Mouse (Mus musculus) heart, adult 8-10 months (tissue): ENCODE data around the gene 2700081O15Rik. TPM values are rescaled to one million over a fixed set of nuclear protein-coding genes. Genes with fewer than 3 reads are reported as not detected.
A peak's percentile ranks its signal among the peaks of the same experiment; 100 is the strongest.

ENCODE experiments used
- DNase-seq: peaks from one replicate; pipeline ENCODE4 v3.0.0; 2022; ENCODE audit warnings: low spot score
- total RNA-seq, 4 experiments: library from RNA; stranded (reverse); gene quantifications; 2 replicates each; pipeline ENCODE4 v1.2.4; 2022

2700081O15Rik gene
- total RNA-seq, 4 experiments from 2014 or later = 11.5 to 12.0 (median 11.8) TPM

GRCm38 (mm10) chr19:7420841-7421601 lies 3.6 kb downstream of the 2700081O15Rik start:
- DNase-seq = no peak

DNA sequence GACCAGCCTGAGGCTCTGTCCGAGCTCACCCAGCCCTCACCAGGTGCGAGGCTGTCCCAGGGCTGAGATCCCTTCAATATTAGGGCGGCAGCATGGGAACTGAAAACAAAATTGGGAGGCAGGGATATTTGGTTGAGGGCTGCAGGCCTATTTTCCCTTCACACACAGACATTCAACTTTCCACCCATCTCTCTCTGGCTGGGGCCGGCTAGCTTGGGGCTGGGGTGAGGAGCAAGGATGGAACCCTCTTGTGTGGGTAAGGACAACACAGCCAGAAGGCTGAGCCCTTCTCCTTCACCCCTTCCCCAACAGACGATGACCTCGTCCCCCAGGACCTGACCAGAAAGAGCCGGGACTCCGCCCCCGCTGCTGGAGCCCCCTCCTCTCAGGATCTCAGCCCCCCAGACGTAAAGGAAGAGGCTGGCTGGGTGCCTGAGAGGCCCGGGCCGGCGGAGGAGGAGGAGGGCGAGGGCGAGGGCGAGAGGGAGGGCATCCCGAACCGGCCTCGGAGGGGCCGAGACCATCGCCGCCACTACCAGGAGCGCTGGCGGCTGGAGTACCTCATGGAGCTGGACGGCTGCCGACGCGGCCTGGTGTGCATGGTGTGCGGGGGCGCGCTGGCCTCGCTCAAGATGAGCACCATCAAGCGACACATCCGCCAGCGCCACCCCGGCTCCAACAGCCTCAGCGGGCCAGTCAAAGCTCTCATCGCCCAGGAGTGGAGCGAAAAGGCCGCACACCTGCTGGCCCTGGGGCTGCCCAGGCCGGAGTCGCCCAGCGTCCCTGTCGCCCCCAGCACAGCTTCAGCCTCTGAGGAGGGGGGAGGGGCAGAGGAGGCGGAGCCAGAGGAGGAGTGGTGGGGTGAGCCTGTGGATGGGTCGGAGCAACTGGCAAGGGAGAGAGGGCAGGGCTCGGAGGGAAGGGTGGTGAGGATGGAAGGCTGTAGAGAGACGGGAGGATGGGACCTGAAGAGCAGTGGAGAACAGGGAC lies 4.5 kb downstream of the 2700081O15Rik start:
- no peak for DNase-seq

- DNase-seq = no peak
These were observed 5.2 kb downstream of the 2700081O15Rik start for GRCm38 (mm10) chr19:7422656-7423027.

GRCm38 (mm10) chr19:7423028-7423655 lies 5.7 kb downstream of the 2700081O15Rik start:
- peak; percentile 89 for DNase-seq

- no peak for DNase-seq
These were observed 6.2 kb downstream of the 2700081O15Rik start for GRCm38 (mm10) chr19:7423656-7424030.

DNA sequence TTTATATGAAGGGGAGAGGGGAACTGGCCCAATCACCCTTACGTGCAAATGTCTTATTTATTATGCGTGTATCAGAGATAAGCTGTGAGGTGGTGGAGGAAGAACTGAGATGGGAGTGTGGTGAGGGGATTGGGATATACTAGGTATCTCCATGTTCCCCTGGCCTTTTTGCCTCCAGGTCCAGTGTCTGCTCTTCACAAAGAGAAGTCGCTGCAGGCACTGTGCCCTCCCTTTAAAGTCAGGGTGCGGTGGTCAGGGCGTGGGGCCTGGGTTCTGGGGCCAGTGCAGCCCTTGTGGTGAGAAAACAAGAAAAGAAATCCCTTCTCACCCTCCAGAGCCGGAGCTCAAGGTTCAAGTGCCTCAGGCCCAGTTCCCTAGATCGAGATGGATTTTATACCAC lies 6.7 kb downstream of the 2700081O15Rik start:
- no peak for DNase-seq

GRCm38 (mm10) chr19:7424590-7425397 lies 7.4 kb downstream of the 2700081O15Rik start:
- DNase-seq = no peak

GRCm38 (mm10) chr19:7425398-7425775 lies 8.0 kb downstream of the 2700081O15Rik start:
- no peak for DNase-seq

DNA sequence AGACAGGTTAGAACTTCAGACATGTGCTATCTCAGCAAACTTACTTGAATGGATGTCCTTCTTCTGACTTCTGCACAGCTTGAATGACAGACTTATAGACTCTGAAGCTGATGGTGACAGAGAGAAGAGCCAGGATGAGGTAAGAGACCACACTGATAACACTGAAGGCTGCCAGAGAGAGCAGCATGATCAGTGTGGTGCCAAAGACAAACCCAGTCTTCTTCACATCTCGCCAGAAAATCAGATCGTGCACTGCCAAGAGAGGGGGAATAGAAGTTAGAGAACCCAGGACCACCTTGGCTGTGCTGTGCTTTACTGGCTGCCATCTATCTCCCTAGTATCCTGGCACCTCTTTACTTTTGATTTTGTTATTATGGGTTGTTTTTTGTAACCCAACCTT lies 17.5 kb downstream of the 2700081O15Rik start:
- no peak for DNase-seq

DNA sequence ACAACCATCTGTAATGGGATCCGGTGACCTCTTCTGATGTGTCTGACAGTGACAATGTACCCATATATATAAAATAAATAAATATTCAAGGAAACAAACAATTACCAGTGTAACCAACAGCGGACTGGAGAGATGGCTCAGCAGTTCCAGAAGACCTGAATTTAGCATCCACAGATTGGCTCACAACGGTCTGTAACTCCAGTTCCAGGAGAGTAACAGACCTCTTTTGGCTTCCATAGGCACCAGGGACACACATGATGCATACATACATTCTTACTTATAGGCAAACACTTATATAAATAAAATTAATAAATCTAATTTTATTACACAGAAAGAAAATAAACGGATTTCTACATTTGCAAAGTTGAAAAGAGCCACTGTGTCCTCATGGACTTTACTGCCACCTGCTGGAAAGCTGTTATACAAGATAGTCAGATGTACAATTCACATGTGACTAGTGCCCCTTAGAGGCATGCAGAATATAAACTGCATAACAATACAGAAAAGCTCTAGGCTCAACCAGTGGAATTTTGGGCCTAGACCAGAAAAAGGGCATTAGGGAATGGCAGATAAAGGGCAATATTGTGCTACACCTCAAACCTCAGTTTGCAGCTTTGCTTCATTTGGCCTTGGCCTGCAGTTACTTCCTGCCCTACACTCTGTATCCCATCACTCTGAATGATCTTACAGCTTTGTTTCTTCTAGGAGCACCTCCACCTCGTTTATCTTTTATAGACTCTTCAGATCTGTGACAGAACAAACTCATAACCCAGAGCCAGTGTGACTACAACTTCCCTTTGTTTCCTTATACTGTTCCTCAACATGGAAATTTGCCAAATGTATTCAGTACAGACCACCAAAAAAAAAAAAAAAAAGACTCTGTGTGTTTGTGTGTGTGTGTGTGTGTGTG lies 18.9 kb downstream of the 2700081O15Rik start:
- peak; percentile 78 for DNase-seq

GRCm38 (mm10) chr19:7438295-7438694 lies 20.9 kb downstream of the 2700081O15Rik start:
- DNase-seq = no peak

DNA sequence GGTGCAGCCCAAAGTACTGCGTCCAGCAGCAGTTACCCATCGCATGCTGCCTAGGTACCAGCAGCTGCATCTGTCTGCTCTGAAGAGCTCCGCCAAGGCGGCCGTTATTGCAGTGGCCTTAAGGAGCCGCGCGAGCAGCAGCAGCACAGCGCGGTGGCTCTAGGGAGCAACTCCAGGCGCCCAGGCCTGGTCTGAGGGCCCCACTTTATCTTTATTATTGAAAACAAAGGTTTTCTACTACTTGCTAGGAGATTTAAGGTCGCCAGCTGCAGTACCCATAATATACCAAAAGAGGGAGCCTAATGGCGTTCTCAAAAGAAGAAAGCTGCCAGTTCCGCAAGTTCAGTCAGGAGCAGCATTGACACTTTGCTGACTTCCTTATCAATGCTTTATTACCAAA lies 24.1 kb downstream of the 2700081O15Rik start:
- DNase-seq = peak; percentile 62

- DNase-seq = no peak
These were observed 27.7 kb downstream of the 2700081O15Rik start for GRCm38 (mm10) chr19:7445105-7445504.

DNA sequence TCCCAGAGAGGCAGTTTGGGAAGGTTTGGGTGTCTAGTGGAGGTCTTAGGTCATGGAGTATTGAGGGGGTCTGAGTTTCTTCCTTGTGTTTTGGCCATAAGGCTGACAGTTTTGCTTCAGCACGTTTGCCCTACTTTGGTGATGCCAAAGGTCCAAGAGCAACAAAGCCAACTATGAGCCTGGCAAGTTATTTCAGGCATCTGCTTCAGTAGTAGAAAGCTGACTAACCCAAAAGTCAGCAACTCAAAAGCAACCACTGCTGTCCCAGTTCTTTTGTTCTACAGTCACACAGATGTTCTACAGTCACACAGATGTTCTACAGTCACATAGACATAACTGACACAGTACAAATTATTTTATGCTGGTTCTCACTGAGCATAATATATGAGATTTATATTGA lies 28.2 kb downstream of the 2700081O15Rik start:
- no peak for DNase-seq

DNA sequence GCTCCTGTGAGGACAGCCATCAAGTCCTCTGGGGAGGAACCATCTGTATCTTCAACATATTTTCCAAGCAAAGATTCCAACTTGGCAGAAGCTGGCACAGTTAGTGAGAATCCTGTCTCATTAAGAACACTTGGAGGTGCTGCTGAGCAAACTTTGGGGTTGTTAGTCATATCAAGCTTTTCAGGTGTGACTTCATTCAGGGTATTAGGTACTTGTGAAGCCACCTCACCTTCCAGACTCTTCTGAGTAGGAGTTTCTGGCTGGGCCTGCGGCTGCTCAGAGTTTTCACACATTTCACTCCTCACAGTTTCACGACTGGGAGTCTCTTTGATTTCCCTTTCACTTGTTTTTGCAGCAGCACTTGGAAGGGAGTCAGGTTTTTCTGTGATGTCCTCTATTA lies 39.4 kb downstream of the 2700081O15Rik start:
- no peak for DNase-seq

DNA sequence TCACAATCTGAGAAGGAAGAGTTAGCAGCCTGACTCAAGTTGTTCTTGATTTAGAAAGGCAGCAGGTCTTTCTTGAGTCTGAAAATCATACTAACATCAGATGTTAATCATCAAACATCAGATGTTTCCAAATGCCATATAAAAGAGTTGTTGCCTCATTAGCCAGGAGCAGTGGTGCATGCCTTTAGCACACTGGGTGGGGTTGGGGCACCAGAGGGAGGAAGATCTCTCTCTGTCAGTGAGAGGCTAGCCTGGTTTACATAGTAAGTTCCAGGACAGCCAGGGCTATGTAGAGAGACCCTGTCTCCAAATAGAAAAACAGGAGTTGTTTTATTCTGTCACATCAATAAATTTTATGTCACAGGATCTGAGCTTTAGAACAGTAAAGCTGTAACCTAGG lies 41.5 kb downstream of the 2700081O15Rik start:
- no peak for DNase-seq

DNA sequence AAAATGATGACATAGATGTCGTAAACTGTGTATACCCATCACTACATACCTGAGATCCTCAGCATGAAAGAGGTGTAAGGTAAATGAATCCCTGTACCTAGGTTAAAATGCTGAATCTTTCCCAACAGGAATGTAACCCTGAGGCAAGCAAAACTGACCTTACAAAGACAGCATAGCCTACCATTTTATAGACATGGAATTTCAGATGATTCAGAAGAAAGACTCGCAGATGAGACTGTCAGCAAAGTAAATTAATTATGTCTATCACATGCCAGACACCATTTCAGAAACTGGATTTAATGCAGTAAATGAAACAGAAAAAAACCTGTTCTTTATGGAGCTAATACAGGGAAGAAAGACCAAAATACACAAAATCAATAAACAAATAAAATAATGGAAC lies 41.9 kb downstream of the 2700081O15Rik start:
- no peak for DNase-seq

DNA sequence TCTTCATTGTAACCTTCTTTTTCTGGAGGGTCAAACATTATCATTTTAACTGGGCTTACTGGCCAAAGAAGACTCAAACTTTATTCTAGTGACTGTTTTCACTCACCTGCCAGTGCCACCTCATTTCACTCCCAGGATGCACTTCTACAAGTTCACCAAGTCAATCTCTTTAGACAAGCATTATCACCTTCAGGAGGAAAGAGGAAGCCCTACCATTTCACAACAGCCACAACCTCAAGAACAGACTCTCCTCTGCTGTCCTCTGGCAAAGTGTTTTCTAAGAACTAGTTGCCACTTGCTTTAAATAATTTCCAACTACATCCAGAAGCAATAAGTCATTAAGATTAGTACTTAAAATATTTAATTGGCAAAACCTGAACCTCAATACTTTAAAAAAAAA lies 50.5 kb downstream of the 2700081O15Rik start:
- no peak for DNase-seq

DNA sequence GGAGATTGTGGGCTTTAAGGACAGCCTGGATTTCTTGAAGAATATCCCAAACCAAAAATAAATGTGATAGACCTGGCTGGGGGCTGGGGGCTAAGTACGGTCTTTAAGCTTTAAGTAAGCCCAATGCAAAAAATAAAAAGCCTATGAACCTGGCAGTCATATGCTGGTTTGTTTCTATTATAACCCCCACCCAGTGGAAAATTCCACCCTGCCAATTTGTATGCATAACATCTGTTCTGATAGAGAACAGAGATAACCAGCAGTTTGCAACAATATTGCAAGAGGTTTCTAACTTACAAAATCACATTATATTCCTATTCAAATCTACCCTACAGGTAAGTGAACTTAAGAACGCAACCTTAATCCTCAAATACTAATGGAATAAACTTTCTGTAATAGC lies 53.2 kb downstream of the 2700081O15Rik start:
- DNase-seq = no peak
